Mouse (Mus musculus): ENCODE data around the gene Rps29. TPM values are rescaled to one million over a fixed set of nuclear protein-coding genes. Genes with fewer than 3 reads are reported as not detected.
"Not testable (repeated sequence)": the region's sequence is repeated elsewhere in the genome, so short reads cannot be mapped to it uniquely, and the experiment has no call there.

The Rps29 gene
- polyA plus RNA-seq, 1 experiment from 2014 or later: 1,031 TPM

DNA sequence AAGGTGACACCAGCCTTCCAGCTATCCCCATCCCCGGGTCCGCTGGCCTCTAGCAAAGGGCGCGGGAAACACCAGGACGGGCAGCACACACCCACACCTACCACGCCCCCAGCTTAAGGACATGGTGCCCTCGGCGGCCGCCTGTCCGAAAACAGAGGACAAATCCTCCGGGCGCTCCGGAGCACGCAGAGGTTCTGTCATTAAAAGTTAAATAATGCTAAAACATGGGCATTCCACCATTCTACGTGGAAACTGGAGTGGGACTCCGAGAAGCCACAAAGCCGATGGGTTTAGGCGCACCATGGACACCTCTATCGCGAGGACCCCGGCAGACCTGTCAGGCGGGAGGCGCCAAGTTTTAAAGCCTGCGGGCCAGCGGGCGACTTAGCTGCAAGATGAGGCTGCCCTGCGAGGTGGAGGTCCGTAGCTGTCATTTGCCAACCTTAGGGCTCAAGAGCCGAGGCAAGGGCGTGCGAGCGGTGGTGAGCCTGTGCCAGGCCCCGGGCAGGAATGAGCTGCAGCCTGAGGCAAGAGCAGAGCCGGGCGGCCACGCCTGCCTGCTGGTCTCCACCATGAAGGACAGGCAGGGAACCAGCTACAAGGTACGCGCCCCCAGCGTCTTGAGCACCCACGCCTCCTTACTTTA, 9.6 kb upstream of the Rps29 start, which contains the start of gene Lrr1:
TSS of gene Lrr1 (plus strand) at position 354 of the 646 bp plus-strand sequence.
- Histone ChIP-seq H3K27me3 (replicated peaks) (no peaks in the 10 kb centered on the region), H3K27ac (peak within 1 kb of the TSS; percentile 81), H3K9ac (peak within 1 kb of the TSS; percentile 64), H3K36me3 (replicated peaks) (no peaks in the 10 kb centered on the region), H3K9me3 (no peaks in the 10 kb centered on the region), H3K4me1 (peaks cover 11% of the 10 kb centered on the region), H3K4me3 (peak within 1 kb of the TSS; percentile 64), H3K4me2 (peak within 1 kb of the TSS; percentile 97)
- ATAC-seq (replicated peaks): peak; percentile 94
- WGBS: under 1% methylated on average over 40 of the region's 40 CpGs

GRCm38 (mm10) chr12:69167656-69168460, 8.9 kb upstream of the Rps29 start:
- H3K36me3 ChIP-seq (replicated peaks): no peaks in the 10 kb centered on the region
- H3K9ac ChIP-seq: peak overlapping the region; percentile 64
- ATAC-seq (replicated peaks): peak; percentile 71
- no peaks in the 10 kb centered on the region for H3K9me3 ChIP-seq
- H3K27ac ChIP-seq: peak overlapping the region; percentile 81
- H3K4me2 ChIP-seq: peak overlapping the region; percentile 97
- peak overlapping the region; percentile 64 for H3K4me3 ChIP-seq
- H3K27me3 ChIP-seq (replicated peaks): no peaks in the 10 kb centered on the region
- 9% methylated on average over 18 of the region's 18 CpGs for WGBS
- peaks cover 11% of the 10 kb centered on the region for H3K4me1 ChIP-seq

- not testable (repeated sequence) for ATAC-seq (replicated peaks); H3K9me3 ChIP-seq; H3K4me3 ChIP-seq; H3K4me2 ChIP-seq; H3K9ac ChIP-seq; H3K27me3 ChIP-seq (replicated peaks); H3K36me3 ChIP-seq (replicated peaks); H3K27ac ChIP-seq
- peaks cover 11% of the 10 kb centered on the region for H3K4me1 ChIP-seq
- WGBS: 67% methylated on average over 8 of the region's 8 CpGs
These were observed 8.0 kb upstream of the Rps29 start for GRCm38 (mm10) chr12:69166861-69167581.

- Histone ChIP-seq H3K4me2 (no peak overlapping the region), H3K4me3 (no peak overlapping the region), H3K9me3 (no peaks in the 10 kb centered on the region), H3K27ac (no peak overlapping the region), H3K4me1 (peaks cover 11% of the 10 kb centered on the region), H3K9ac (no peak overlapping the region), H3K27me3 (replicated peaks) (no peaks in the 10 kb centered on the region), H3K36me3 (replicated peaks) (no peaks in the 10 kb centered on the region)
- ATAC-seq (replicated peaks): no peak
- 59% methylated on average over 3 of the region's 3 CpGs for WGBS
These were observed 5.9 kb upstream of the Rps29 start for GRCm38 (mm10) chr12:69164904-69165303.

DNA sequence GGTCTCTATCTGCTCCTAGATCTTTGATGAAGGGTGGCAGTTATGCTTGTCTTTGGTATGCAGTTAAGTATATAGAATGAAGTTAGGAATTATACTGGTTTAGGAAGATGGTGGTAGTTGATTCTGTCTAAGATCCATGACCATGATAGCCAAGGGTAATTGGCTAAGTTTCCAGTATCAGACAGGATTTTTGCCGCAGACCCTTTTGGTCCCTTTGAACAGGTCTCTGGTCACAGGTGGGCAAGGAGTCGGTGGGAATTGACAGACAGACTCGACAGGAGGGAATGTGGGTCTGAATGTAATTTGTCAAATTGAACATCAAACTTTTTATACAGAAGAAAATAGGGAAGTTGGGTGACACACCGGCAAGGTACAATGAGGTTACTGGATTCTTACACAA, 4.6 kb upstream of the Rps29 start:
- H3K4me1 ChIP-seq; H3K4me3 ChIP-seq; ATAC-seq (replicated peaks); H3K9ac ChIP-seq; H3K4me2 ChIP-seq; H3K27ac ChIP-seq; H3K36me3 ChIP-seq (replicated peaks); H3K27me3 ChIP-seq (replicated peaks); H3K9me3 ChIP-seq: not testable (repeated sequence)
- WGBS: 88% methylated on average over 4 of the region's 4 CpGs

DNA sequence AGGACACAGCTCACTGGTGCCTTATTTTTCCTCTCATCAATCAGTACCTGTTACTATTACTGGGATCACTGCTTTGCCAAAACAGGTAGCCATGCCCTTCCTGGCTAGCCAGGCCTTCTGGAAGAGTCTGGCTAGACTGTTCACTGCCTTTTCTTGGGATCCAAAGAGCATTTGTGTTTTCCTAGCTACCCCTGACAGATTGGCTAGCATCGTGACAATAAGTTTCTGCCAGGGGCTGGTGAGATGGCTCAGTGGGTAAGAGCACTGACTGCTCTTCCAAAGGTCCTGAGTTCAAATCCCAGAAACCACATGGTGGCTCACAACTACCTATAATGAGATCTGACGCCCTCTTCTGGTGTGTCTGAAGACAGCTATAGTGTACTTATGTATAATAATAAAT, 1.7 kb upstream of the Rps29 start:
- not testable (repeated sequence) for H3K9me3 ChIP-seq; H3K27me3 ChIP-seq (replicated peaks); H3K4me3 ChIP-seq; H3K9ac ChIP-seq; H3K4me2 ChIP-seq; ATAC-seq (replicated peaks); H3K4me1 ChIP-seq; H3K27ac ChIP-seq
- WGBS: 86% methylated on average over 2 of the region's 2 CpGs
- peaks cover 11% of the 10 kb centered on the region; the same call in 1 of the 2 replicates for H3K36me3 ChIP-seq (replicated peaks)

DNA sequence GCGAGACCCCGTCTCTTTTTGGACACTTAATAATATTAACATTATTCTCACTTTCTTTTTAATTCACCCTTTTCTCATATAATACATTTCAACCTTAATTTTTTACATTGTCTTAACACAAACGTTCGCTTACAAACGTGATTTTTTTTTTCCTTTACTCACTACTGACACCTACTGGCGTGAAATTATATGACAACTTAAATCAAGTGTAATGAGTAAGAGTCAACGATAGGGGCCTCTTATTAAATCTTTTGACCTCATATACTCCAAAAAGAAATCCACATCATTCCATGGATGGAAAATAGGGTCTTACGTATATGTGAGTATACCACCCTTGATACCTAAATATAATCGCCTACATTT, 573 bp upstream of the Rps29 start:
- no peak overlapping the region for H3K9ac ChIP-seq
- 5% methylated on average over 9 of the region's 9 CpGs for WGBS
- peak overlapping the region; percentile 53; the same call in 1 of the 2 replicates for H3K27ac ChIP-seq

GRCm38 (mm10) chr12:69158366-69158764, 621 bp downstream of the Rps29 start:
- Histone ChIP-seq H3K27me3 (replicated peaks) (no peaks in the 10 kb centered on the region), H3K36me3 (replicated peaks) (peaks cover 11% of the 10 kb centered on the region; the same call in 1 of the 2 replicates), H3K4me1 (peaks cover 9% of the 10 kb centered on the region), H3K4me2 (peak overlapping the region; percentile 61), H3K27ac (peak overlapping the region; percentile 90), H3K4me3 (peak overlapping the region; percentile 66), H3K9me3 (no peaks in the 10 kb centered on the region), H3K9ac (peak overlapping the region; percentile 78)
- WGBS: under 1% methylated on average over 19 of the region's 19 CpGs
- no peak for ATAC-seq (replicated peaks)

More for the DNA sequence above, 573 bp upstream of the Rps29 start:
- H3K27me3 ChIP-seq (replicated peaks): no peaks in the 10 kb centered on the region
- H3K4me3 ChIP-seq: peak overlapping the region; percentile 66
- H3K4me2 ChIP-seq: peak overlapping the region; percentile 28; the same call in 1 of the 2 replicates
- H3K4me1 ChIP-seq: peaks cover 9% of the 10 kb centered on the region
- peak; percentile 7; the same call in 1 of the 2 replicates for ATAC-seq (replicated peaks)
- no peaks in the 10 kb centered on the region for H3K9me3 ChIP-seq
- peaks cover 11% of the 10 kb centered on the region; the same call in 1 of the 2 replicates for H3K36me3 ChIP-seq (replicated peaks)

DNA sequence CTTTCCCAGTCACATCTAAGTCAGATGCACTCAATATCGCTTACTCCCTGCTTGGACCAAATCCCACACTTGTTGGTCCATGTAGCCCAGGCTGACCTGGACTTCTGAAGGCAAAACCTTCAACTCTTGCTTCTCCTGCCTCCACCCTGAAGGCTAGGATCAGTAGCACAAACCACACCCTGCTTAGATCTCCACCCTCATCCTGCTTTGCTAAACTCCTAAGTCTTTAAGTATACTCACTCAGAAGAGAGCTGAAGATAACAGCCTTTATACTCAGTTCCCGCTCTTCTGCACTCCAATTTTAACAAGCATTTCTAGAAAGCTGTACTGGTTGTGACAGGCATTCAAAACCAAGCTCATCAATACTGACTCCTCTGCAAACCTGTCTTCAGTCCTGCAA, 1.9 kb downstream of the Rps29 start:
- no peaks in the 10 kb centered on the region for H3K9me3 ChIP-seq
- H3K4me1 ChIP-seq: peaks cover 9% of the 10 kb centered on the region
- H3K4me2 ChIP-seq: no peak overlapping the region
- no peak overlapping the region for H3K4me3 ChIP-seq
- no peaks in the 10 kb centered on the region for H3K27me3 ChIP-seq (replicated peaks)
- WGBS: 94% methylated on average over 2 of the region's 2 CpGs
- no peak overlapping the region for H3K9ac ChIP-seq
- peaks cover 11% of the 10 kb centered on the region; the same call in 1 of the 2 replicates for H3K36me3 ChIP-seq (replicated peaks)
- ATAC-seq (replicated peaks): no peak
- no peak overlapping the region for H3K27ac ChIP-seq

GRCm38 (mm10) chr12:69156436-69156835, 2.5 kb downstream of the Rps29 start:
- no peaks in the 10 kb centered on the region for H3K27me3 ChIP-seq (replicated peaks)
- no peak overlapping the region for H3K27ac ChIP-seq
- no peak for ATAC-seq (replicated peaks)
- H3K36me3 ChIP-seq (replicated peaks): peaks cover 11% of the 10 kb centered on the region; the same call in 1 of the 2 replicates
- H3K4me1 ChIP-seq: peaks cover 9% of the 10 kb centered on the region
- WGBS: 90% methylated on average over 4 of the region's 4 CpGs
- H3K4me2 ChIP-seq: no peak overlapping the region
- no peak overlapping the region for H3K9ac ChIP-seq
- no peak overlapping the region for H3K4me3 ChIP-seq
- no peaks in the 10 kb centered on the region for H3K9me3 ChIP-seq

DNA sequence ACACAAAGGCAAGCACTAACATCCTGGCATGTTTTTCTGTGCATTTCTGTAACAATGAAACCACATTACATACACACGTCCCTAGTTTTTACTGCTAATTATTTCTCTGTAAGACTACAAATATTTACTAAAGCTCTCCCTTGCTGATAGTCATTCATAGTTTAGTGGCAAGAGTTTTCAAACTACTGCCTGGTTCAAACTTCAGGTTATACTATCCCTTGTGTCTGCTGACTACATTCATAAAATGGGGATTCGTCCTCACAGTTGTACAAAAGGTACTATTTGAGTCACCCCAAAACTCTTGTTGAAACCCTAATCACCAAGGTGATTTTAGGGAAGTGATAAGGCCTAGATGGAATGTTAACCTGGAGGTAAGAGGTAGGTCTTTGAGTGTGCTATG, 3.1 kb downstream of the Rps29 start:
- Histone ChIP-seq H3K36me3 (replicated peaks) (peaks cover 11% of the 10 kb centered on the region; the same call in 1 of the 2 replicates), H3K9ac (no peak overlapping the region), H3K27me3 (replicated peaks) (no peaks in the 10 kb centered on the region), H3K4me3 (no peak overlapping the region), H3K27ac (no peak overlapping the region), H3K4me2 (no peak overlapping the region), H3K4me1 (peaks cover 9% of the 10 kb centered on the region), H3K9me3 (no peaks in the 10 kb centered on the region)
- ATAC-seq (replicated peaks): no peak
- WGBS: 77% methylated on average over 2 of the region's 2 CpGs

- Histone ChIP-seq H3K9me3 (no peaks in the 10 kb centered on the region), H3K36me3 (replicated peaks) (no peaks in the 10 kb centered on the region), H3K27me3 (replicated peaks) (no peaks in the 10 kb centered on the region), H3K9ac (no peak overlapping the region), H3K4me2 (0 out of 2 replicates have a peak overlapping the region, but pooled peaks have one; percentile 10), H3K27ac (no peak overlapping the region), H3K4me3 (no peak overlapping the region), H3K4me1 (no peaks in the 10 kb centered on the region)
- WGBS: 71% methylated on average over 13 of the region's 13 CpGs
- no peak for ATAC-seq (replicated peaks)
These were observed 8.9 kb downstream of the Rps29 start for GRCm38 (mm10) chr12:69150049-69150448.
